Mouse (Mus musculus): ENCODE measurements around the gene Prkcq. TPM values are rescaled to one million over a fixed set of nuclear protein-coding genes. Genes with fewer than 3 reads are reported as not detected.
A peak's percentile ranks its signal among the peaks of the same experiment; 100 is the strongest.

The Prkcq gene
- total RNA-seq, 1 experiment from 2014 or later, result 29.6 TPM

GRCm38 (mm10) chr2:11177880-11178279 lies 6.0 kb downstream of the Prkcq start:
- ATAC-seq (replicated peaks in 1 of 2; ENCODE audit: insufficient read depth in 1 of 2, low FRiP score in 2 of 2, low TSS enrichment in 1 of 2, low read depth in 1 of 2, poor library complexity in 2 of 2, severe bottlenecking in 2 of 2), result no peak

DNA sequence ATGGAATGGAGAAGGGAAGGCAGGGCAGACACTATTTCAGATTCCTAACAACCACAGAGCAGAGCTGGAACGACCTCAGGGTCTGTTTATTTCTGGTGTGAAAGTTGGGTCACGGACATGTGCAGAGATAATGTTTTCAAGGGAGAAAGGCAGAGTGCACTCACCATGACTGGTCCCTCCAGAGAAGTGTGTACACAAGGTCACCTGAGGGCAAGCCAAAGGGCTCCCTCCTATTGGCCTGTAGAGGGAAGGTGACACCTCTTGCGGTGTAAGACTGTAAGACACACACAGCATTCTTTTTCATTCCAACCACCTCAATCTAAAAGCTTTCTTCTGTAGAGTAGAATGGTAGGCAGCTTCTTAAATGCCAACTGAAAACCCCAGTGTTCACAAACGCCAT lies 9.6 kb downstream of the Prkcq start:
- no peak for ATAC-seq (replicated peaks in 1 of 2; ENCODE audit: insufficient read depth in 1 of 2, low FRiP score in 2 of 2, low TSS enrichment in 1 of 2, low read depth in 1 of 2, poor library complexity in 2 of 2, severe bottlenecking in 2 of 2)

DNA sequence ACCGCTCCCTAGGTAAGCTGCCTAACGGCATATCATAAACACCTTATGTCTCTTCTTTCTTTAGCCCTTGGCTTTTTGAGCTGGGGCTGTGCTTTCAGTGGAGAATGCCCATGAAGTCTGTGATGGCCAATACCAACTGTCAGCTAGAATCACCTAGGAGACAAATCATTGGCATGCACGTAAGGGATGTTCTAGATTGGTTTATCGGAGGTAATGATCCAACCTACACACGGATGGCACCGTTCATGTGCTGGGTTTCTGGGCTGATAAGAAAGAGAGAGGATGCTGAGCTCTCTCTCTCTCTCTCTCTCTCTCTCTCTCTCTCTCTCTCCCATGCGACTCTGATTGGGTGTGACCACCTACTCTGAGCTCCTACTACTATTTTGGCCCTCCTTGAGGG lies 10.2 kb downstream of the Prkcq start:
- no peak for ATAC-seq (replicated peaks in 1 of 2; ENCODE audit: insufficient read depth in 1 of 2, low FRiP score in 2 of 2, low TSS enrichment in 1 of 2, low read depth in 1 of 2, poor library complexity in 2 of 2, severe bottlenecking in 2 of 2)

DNA sequence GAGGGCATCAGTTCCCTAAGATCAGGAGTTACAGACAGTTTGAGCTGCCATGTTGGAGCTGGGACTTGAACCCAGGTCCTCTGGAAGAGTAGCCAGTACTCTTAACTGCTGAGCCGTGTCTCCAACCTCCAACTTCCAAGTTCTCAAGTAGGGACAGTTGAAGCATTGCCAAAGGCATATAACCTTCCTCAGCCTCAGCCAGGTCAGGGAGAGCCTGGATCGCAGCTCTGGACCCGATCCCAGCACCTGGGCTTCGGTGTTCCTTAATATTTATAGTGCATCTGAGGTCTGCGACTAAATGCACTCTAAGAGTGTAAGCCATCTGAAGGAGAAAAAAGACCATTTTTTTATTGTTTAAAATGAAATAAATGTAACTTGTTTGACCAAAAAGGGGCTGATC lies 12.1 kb downstream of the Prkcq start:
- ATAC-seq (replicated peaks in 1 of 2; ENCODE audit: insufficient read depth in 1 of 2, low FRiP score in 2 of 2, low TSS enrichment in 1 of 2, low read depth in 1 of 2, poor library complexity in 2 of 2, severe bottlenecking in 2 of 2), result no peak

- ATAC-seq (replicated peaks in 1 of 2; ENCODE audit: insufficient read depth in 1 of 2, low FRiP score in 2 of 2, low TSS enrichment in 1 of 2, low read depth in 1 of 2, poor library complexity in 2 of 2, severe bottlenecking in 2 of 2), result peak in 1 of 2 experiments; percentile 4; a peak in 1 of 4 replicates
Measured at GRCm38 (mm10) chr2:11186586-11186985, 14.7 kb downstream of the Prkcq start.

GRCm38 (mm10) chr2:11187166-11187565 lies 15.3 kb downstream of the Prkcq start:
- peak; percentile 98 to 99 for ATAC-seq (replicated peaks in 1 of 2; ENCODE audit: insufficient read depth in 1 of 2, low FRiP score in 2 of 2, low TSS enrichment in 1 of 2, low read depth in 1 of 2, poor library complexity in 2 of 2, severe bottlenecking in 2 of 2)

GRCm38 (mm10) chr2:11188279-11188678 lies 16.4 kb downstream of the Prkcq start:
- ATAC-seq (replicated peaks in 1 of 2; ENCODE audit: insufficient read depth in 1 of 2, low FRiP score in 2 of 2, low TSS enrichment in 1 of 2, low read depth in 1 of 2, poor library complexity in 2 of 2, severe bottlenecking in 2 of 2), result no peak

DNA sequence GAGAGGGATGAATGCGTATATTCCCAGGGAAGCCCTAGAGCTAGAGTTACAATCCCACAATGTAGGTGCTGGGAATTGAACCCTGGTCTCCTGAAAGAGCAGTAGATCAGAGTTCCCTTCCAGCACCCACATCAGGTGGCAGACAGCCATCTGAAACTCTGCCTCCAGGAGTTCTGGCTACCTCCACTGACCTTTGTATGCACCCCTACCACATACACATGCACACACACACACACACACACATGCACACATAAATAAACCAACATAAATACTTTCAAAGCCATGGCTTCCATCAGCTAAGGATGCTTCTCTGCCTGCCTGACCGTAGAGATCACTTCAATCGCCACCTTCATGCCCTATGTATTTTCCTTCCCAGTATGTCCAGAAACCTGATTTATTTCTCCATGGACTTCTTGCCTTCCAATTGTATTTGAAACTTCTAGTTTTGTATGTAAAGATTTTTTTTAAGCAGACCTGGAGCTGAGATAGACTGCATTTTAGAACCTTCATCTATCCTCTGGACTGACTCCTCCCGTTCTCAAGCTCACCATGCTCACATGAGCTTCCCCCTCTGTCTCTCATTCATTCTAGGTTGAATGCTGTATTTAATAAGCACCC lies 17.4 kb downstream of the Prkcq start:
- ATAC-seq (replicated peaks in 1 of 2; ENCODE audit: insufficient read depth in 1 of 2, low FRiP score in 2 of 2, low TSS enrichment in 1 of 2, low read depth in 1 of 2, poor library complexity in 2 of 2, severe bottlenecking in 2 of 2), result no peak

GRCm38 (mm10) chr2:11192281-11193098 lies 20.6 kb downstream of the Prkcq start:
- peak; percentile 74 to 81 for ATAC-seq (replicated peaks in 1 of 2; ENCODE audit: insufficient read depth in 1 of 2, low FRiP score in 2 of 2, low TSS enrichment in 1 of 2, low read depth in 1 of 2, poor library complexity in 2 of 2, severe bottlenecking in 2 of 2)

DNA sequence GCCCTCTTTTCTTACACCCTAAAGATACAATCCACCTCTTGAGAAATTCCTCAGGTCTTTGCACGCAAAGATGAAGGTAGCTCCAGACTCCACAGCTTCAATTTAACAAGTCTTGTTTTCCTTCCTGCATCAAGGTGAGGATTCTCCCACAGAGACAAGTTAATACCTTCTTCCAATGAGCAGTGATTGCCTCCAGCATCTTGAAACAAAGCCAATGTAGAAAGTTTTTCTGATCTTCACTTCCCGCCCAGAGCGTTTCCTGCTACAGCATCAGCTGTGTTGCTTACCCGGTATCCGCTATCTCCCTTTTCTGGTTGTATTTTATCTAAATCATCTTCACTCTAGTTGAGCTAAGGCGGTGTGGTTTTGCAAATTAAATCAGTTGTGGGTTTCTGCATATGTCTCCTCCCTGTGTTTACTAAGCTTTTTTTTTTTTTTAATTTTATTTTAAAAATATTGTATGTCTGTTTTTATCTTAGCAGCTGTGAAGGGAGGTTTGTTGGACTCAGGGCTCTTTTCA lies 21.3 kb downstream of the Prkcq start:
- peak; percentile 8 to 15; a peak in 2 of 4 replicates for ATAC-seq (replicated peaks in 1 of 2; ENCODE audit: insufficient read depth in 1 of 2, low FRiP score in 2 of 2, low TSS enrichment in 1 of 2, low read depth in 1 of 2, poor library complexity in 2 of 2, severe bottlenecking in 2 of 2)

DNA sequence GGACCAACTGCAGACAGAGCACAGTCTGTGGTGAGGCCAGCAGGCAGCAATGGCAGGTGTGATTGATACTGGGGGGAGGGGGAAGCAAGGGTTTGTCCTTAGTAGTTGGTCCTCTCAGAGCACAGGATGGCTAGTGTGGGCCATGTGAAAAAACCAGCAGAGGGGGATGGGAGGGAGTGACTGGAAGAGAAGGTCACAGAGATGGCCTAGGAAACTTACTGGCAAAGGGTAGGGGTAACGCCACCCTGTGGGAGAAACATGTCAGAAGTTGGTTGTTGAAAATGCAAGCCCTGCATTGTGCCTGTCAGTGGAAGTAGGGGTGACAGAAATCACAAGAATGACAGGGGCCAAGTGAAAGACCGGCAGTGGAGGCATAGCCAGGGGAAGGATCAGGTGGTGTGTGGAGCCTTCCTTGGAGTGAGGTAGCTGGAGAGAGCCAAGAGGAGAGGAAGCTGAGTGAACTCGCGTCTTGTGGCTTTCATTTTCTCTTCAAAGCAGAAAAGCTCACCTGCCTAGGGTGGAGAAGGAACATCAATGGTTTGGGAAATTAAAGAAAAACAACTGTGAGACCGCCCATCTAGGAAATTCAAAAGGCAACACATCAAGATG lies 22.9 kb downstream of the Prkcq start:
- no peak for ATAC-seq (replicated peaks in 1 of 2; ENCODE audit: insufficient read depth in 1 of 2, low FRiP score in 2 of 2, low TSS enrichment in 1 of 2, low read depth in 1 of 2, poor library complexity in 2 of 2, severe bottlenecking in 2 of 2)

- ATAC-seq (replicated peaks in 1 of 2; ENCODE audit: insufficient read depth in 1 of 2, low FRiP score in 2 of 2, low TSS enrichment in 1 of 2, low read depth in 1 of 2, poor library complexity in 2 of 2, severe bottlenecking in 2 of 2), result no peak
Measured at GRCm38 (mm10) chr2:11196071-11196470, 24.2 kb downstream of the Prkcq start.

DNA sequence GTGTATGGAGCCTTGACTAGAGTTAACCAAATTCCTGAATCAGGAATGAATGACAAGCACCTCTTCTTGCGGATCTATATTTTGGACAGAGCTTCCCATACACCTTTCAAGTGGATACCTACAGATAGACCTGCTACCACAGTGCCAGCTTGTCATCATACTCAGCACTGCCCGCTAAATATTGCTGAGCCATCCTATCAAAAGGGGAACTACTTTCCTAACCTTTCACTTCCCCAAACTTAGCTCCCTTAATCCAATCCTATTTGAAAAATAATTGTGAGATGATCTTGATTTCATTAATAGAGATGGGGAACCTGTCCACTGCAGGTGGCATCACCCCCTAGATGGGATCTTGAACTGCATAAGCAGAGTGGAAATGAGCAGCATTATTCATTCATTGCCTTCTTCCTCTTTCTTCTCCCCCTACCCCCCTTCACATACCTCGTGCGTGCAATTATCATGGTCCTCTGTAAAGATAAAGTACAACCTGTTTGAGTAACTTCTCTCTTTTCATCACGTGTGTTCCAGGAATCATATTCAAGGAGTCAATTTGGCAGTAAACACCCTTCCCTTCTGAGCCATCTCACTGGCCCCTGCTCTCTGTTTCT lies 25.1 kb downstream of the Prkcq start:
- peak; percentile 52 to 71; a peak in 3 of 4 replicates for ATAC-seq (replicated peaks in 1 of 2; ENCODE audit: insufficient read depth in 1 of 2, low FRiP score in 2 of 2, low TSS enrichment in 1 of 2, low read depth in 1 of 2, poor library complexity in 2 of 2, severe bottlenecking in 2 of 2)

DNA sequence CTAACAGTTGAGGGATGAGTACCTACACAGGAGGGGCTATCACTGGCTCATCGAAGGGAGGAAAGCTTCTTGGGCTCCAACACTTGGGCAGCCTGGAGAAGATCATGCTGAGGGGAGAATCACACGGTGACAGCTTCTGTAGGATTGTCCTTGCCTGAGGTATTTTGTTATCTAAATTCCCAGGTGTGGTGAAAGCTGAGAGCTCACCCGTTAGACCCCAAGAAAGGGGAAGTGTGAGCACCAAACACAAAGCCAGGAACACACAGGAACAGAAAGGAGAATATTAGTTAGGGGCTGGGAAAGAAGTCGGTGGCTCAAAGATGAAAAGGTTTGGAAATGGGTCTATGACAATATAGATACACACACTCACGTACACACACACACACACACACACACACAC lies 27.7 kb downstream of the Prkcq start:
- ATAC-seq (replicated peaks in 1 of 2; ENCODE audit: insufficient read depth in 1 of 2, low FRiP score in 2 of 2, low TSS enrichment in 1 of 2, low read depth in 1 of 2, poor library complexity in 2 of 2, severe bottlenecking in 2 of 2), result no peak

GRCm38 (mm10) chr2:11202841-11203240 lies 30.9 kb downstream of the Prkcq start:
- no peak for ATAC-seq (replicated peaks in 1 of 2; ENCODE audit: insufficient read depth in 1 of 2, low FRiP score in 2 of 2, low TSS enrichment in 1 of 2, low read depth in 1 of 2, poor library complexity in 2 of 2, severe bottlenecking in 2 of 2)

- ATAC-seq (replicated peaks in 1 of 2; ENCODE audit: insufficient read depth in 1 of 2, low FRiP score in 2 of 2, low TSS enrichment in 1 of 2, low read depth in 1 of 2, poor library complexity in 2 of 2, severe bottlenecking in 2 of 2), result peak; percentile 54 to 70; a peak in 3 of 4 replicates
Measured at GRCm38 (mm10) chr2:11203261-11203660, 31.4 kb downstream of the Prkcq start.

DNA sequence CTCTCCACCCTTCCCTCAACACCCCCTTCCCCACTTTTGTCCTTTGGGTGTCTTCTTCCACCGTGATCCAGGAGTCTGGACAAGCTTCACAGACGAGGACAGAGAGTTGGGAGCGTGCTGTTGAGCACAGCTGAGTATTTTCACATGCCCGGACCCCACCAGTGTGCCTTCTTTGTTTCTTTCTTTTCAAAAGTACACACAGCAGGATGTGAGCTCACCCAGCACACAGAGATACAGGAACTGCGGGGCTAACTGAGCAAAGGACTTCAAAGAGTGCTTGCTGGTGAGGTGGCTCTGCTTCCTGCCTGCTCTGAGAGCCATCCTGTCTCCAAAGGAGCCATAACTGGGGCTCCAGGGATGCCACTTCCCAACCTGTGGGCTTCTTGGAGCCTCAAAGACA lies 32.3 kb downstream of the Prkcq start:
- peak in 1 of 2 experiments; percentile 24; a peak in 1 of 4 replicates for ATAC-seq (replicated peaks in 1 of 2; ENCODE audit: insufficient read depth in 1 of 2, low FRiP score in 2 of 2, low TSS enrichment in 1 of 2, low read depth in 1 of 2, poor library complexity in 2 of 2, severe bottlenecking in 2 of 2)

DNA sequence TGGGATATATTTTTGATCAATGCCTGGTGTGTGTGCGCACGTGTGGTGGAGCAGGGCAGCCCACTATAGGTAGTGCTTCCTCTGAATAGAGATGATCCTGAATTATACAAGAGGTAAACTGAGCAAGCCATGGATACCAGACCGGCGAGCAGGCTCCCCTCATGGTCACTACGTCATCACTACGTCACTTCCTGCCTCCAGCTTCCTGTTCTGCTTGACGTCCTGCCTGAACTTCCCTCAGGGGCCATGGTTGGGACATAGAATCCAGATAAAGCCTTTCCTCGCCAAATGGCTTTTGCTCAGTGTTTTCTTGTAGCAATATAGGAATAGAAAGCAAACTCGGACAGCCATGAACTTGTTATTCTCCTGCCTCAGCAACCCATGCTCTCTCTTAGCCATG lies 33.1 kb downstream of the Prkcq start:
- no peak for ATAC-seq (replicated peaks in 1 of 2; ENCODE audit: insufficient read depth in 1 of 2, low FRiP score in 2 of 2, low TSS enrichment in 1 of 2, low read depth in 1 of 2, poor library complexity in 2 of 2, severe bottlenecking in 2 of 2)

Measured in hematopoietic stem cell, adult 5-6 weeks (primary cell).